Mouse (Mus musculus) urinary bladder, postnatal 4 days (tissue): Measurements from ENCODE around the gene Stox2.

Experiments used
- DNase-seq, 2 experiments: peaks; one replicate each; pipeline ENCODE4 v3.0.0; 2021 to 2022; ENCODE audit warnings: low spot score in 2 of 2

Gene Stox2

DNA sequence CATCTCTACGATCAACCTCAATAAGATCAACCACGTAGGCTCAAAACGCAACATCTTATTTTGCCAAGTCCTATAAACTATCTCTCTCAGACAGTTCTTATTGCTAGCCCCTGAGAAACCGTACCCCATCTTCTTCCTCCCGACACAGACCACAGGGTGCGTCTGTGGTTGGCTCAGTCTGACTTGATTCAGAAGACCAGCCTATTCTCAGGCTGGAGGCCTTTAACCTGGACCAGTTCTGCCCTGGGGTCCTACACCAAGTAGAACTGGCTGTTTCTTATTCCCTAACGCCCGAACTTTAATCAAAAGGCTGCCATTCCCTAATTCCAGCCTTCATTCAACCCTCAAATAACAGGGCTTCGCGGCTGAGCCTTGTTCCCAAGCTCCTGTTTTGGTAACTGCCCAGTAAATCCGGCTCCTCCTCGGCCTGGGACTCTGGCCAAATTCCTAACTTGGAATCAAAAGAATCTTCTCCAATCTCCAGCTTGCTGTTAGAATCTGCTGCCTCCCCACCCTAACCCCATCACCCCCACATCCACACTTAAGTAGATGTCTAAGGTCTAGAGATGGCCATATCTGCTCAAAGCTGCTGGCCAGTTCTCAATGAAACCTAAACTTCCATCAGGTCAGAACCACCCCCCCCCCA, 91.5 kb downstream of the Stox2 start:
- peak; percentile 36 to 65 for DNase-seq

DNA sequence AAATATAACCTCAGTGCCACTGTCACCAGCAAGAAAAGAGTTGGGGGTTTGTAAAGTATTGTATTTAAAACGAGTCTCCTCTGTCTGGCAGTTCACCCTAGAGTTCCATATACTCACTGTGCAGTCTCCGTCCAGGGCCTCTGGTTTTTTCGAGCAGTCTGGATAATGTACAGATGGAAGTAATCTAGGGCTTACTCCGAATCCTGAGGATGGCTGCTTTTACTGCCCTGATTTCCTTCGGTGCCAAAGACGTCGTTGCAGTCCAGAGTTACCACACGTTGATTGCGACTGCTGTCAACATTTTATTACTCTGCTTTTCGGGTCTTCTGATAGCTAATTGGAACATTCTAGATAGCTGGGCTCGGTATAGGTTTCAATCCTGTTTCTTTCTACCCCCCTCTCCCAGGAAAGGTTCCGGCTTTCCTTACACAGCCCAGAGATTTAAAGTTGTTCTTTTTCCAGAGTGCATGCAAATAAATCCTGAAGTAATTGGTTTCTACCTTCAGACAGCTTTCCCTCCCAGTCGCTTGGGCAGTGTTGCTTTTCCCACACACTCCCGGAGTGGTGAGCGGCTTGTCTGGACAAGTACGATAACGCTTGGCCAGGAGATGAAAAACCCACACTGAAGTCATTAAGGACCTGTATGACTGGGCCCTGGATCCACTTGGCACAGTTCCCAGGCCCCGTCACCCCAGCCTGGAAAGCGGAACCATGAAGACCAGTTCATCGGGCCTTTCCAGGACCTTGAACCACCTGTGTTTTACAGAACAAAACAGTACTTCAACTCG, 94.1 kb downstream of the Stox2 start:
- peak; percentile 63 to 75 for DNase-seq

DNA sequence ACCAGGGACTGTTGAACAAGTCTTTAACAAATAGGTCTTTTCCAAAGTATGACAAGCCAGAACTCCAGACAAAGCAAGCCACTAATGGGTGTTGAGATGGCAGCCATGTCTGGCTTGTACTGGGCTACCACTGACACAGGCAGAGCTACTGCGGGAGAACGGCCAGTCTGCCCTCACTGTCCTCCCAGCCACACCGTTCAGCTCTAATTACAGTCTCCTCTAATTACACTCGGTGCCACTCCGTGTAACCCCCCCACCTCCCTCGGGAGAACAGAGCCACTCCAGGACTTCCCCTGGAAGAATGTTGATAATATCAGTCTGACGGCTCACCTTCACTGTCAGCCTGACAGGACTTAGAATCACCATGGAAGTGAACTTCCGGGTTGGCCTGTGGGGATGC, 97.1 kb downstream of the Stox2 start:
- DNase-seq, result no peak

DNA sequence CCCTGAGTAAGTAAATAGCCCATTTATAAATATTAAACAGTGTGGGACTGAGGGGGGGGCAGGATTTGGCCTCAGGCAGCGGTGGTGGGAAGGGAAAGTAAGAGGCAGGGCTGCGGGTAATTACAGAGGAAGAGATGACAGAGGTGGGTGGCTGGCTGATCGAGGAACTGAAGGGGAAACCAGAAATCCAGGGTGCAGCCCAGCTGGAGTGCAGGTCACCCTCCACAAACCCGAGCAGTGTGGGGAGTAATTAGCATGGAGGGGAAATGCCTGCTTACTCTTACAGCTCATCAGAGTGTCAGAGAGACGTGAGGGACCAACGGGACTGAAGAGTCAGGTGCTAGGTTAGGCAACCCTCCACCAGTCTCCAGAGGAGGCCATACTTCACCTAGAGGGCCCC, 98.4 kb downstream of the Stox2 start:
- DNase-seq, result no peak

DNA sequence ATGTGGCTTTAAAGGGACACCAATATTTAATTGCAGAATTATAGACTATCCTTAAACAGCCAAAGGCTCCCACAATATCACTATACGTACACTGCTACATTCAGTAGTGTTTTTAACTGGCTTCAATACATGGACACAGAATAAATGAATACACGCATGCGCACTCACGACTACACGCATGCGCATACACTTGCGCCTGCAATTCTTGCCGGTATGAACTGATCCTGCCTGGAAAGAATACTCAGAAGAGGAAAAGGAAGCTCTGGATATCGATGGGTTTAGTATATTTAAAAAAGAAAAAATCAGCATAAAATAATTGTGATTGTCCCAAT, 100.4 kb downstream of the Stox2 start:
- DNase-seq, result no peak

DNA sequence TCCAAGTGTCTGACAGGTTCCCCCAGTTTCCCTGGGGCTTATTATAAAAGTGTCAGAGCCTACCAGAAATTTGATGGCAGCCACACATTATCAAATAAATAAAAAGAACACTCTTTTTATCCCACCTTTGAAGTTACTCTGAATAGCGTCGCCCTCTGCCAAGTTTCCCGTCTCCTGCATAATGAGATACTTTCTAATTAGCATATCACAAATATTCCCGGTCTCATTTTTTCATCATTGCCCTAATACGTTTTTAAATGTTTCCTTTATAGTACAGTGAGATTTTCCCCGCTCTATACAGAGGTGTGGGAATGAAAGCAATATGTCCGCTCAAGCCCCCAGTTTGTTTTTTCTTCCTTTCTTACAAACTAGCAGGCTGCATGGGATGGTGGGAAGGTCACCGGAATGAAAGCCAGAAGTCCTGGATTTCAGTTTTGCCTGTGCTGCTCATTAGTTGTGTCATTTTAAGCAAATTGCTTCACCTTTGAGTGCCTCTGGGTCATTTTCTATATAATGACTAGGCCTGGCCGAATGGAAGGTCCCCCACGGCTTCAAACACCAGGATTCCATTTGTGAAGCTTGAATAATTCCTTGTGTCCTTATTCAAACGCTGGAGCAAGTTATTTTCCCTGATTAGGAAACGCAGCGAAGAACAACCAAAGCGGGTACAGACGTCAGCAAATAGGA, 100.9 kb downstream of the Stox2 start:
- no peak for DNase-seq

DNA sequence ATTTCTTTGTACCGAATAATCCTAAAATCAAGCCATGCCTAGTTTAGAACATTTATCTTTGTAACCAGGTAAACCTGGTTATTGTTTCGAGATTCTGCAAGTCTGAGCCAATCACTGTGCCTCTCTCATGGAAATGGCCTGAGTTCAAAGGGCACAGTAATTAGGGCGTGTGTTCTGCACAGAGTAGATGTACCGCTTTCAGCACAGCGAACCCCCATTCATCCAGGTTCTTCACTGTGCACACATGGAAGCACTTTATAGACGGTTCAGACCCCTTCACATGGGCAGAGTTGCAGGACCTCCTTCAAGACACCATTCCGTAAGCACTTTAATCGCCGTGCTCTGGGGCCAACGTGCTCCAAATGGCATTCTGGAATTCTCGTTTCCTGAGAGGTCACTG, 104.7 kb downstream of the Stox2 start:
- no peak for DNase-seq

DNA sequence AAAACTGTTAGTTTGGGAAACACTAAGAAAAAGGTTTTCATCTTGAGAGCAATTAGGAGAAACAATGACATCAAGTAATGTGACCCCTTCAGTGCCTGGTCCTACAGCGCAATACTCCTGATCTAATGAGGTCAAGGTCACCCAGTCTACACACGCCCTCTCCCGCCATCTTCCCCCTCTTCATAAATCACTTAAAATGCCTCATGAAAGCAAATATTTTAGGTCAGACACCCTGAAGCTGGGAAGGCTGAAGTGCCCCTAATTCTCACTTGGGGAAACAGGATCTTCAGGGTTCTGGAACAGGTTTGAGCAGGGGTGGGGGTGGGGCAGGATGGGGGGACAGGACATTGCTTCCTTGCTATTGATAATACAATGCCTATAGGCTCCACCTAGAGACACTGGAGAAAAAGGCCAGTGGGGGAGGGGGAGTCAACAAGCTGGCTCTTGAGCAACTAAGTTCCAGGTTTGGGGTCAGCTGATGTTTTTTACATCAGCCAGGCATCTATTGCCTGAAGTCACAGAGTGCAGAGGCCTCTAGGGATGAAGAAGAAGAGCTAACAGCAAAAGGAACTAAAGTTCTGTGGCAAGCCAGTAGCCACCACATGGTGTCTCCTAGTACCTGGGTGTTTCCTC, 107.4 kb downstream of the Stox2 start:
- DNase-seq, result peak in 1 of 2 experiments; percentile 12

DNA sequence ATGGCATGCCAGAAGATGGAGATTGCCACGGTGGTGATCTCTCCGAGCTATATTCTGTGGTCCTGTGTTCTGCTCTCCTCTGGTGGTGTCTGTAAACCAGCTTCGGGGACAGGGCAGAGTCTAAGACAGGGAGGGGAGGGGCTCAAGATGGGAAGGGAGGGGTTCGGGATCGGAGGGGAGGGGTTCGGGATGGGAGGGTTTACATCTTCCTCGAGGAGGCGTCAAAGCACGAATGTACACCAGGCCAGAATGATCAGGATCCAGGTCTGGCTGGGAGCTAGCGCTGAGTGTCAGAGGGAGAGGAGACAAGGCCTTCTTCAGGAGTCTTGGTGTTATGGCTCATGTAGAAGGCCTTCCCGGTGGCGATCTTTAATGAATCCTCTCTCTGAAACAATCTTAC, 109.7 kb downstream of the Stox2 start:
- no peak for DNase-seq

DNA sequence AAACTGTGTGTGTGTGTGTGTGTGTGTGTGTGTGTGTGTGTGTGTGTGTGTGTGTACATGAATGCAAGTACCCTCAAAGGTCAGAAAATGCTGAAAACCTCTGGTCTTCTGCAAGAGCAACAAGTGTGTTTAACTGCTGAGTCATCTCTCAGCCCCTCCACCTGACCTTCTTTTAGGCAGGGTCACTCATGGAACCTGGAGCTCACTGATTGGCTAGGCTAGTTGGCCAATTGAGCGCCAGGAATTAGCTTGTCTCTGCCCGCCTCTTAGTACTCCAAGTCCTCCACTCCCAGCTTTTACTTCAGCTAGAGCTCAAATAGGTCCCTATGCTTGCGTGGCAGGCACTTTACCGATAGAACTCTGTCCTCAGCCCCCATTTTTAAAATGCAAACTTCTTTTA, 110.2 kb downstream of the Stox2 start:
- no peak for DNase-seq

DNA sequence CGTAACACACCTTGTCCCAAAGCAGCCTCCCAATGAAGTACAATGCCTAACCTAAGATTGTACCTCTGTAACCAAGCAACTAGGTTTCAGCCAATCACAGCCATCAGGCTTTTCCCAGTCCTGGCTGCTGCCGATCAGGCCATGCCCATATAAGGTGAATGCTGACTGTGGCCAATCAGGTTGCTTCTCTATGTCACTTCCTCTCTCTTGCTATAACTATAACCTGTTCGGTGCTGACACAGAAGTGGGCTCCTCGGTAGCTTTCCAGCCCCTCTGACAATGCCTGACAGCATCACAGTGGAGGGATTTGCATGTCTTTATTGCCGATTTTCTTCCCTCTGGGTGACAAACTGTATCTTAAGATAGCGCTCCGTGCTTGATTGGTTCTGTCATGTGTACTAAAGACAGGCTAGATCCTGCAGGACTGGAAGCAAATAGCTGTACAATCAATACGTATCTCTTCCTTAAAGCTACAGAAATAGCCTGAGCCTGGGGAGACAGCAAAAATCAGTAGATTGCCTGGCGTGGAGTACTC, 111.9 kb downstream of the Stox2 start:
- DNase-seq, result peak in 1 of 2 experiments; percentile 32

DNA sequence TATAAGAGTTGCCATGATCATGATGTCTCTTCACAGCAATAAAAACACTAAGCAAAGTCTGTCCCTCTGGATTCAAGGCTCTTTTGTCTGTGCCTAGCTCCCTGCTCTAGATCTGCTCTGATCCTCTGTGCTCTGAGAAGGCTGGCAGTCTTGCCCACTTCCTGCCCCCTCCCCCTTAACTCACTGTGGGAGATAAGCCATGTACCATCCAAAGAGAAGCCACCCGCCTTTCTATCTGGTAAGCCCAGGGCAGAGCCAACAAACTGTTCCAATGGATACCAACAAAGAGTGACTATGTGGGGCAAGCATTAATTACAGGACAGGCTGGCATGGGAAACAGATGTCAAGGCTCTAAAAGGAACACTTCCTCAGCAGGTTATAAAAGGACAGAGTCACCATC, 113.2 kb downstream of the Stox2 start:
- DNase-seq, result no peak

DNA sequence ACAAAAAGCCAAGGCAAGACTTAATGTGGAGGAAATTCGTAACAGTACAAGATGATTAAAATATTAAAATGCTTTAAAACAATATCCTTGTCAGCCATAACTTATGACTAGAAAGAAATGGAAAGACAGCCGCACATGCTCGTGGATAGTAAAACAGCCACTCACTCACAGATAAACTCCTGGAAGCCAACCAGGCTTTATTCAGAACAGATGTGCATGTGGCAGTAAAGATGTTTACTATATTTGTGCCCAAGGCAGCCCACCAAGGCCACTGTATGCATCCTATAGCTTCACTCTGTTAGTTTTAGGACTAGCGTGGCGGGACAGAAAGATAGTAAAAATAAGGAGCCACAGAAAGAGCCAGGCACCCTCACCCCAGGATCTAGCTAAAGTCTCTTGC, 115.2 kb downstream of the Stox2 start:
- no peak for DNase-seq

DNA sequence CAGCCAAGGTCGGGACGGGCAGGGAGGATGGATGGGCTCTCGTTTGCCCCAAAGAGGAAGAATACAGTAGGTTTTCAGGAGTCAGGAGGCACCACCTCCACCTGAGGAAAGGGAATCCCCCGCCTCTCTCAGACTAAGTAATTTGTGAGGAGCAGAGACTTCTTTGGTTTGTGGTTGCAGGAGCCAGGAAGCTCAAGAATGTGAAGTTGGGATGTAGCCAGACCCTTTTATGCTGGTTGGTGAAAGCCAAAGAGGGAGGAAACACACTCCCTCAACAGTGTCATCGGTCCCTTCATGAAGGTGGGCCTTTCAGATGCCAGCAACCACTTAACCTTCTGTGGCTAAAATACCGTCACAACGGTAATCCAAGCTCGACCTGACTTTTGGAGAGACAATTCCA, 119.8 kb downstream of the Stox2 start:
- DNase-seq, result no peak

DNA sequence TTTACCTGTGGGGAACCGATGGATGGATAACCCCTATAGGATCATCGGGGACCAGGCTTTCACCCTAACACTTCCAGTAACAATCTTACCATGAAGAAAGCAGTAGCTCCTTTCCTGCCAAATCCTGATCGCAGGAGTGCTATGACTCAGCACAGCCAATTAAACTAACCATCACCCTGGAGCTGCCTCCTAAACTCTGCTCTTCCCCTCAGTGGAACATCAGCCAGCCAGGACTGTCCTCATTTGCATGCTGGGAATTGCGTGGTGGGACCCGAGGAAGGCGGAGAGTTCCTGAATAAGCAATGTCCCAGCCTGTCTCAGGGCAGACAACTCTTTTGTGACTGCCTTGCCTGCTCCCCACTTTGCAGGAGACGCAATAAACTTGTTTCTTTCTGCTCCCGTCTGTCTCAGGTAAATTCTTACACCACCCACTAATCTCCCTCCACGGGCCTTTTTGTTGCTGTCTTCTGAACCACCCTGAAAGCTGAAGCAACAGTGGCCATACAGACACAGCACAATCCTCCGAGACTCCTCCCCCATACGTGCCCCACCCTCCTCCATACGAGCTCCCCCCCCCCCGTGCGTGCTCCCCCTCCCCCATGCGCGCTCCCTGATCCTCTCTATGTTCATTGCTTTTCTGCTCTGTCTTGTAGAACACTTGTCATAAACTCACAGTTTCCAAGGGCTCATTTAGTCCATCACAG, 121.9 kb downstream of the Stox2 start:
- no peak for DNase-seq

DNA sequence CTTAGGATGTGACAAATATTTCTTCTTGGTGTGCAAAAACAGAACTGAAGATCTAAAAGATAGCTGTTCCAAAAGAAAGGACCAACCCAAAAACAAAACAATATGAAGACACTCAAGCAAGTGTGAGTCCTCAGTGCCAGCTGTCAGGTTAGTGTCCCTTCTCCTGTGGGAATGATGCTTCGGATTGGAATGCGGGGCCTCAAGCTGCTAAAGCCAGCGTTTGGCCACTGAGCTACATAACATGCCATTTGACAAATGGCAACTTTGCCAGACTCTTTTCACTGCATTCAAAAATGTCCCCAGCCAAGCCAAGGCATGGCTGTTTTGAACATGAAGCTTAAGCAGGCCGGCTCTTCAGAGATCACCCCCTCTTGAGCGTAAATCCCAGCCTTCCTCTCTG, 124.9 kb downstream of the Stox2 start:
- DNase-seq, result no peak

DNA sequence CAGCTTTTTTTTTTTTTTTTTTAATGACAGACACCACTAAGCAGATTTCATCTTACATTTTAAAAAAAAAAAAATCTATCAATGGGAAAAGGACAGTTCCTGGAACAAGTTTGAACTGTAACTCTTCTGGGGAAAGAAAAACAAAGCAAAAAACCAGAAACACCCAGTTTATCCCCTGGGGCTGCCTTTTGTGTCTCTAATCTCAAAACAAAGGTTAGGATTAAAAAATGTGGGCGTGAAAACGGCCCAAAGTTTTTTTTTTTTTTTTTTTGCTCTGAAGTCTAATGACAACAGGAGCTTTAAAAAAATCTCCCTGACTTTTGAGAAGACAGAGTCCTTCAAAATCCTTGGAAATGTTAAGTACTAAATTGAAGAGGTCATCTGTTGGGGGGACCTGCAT, 125.5 kb downstream of the Stox2 start:
- no peak for DNase-seq

DNA sequence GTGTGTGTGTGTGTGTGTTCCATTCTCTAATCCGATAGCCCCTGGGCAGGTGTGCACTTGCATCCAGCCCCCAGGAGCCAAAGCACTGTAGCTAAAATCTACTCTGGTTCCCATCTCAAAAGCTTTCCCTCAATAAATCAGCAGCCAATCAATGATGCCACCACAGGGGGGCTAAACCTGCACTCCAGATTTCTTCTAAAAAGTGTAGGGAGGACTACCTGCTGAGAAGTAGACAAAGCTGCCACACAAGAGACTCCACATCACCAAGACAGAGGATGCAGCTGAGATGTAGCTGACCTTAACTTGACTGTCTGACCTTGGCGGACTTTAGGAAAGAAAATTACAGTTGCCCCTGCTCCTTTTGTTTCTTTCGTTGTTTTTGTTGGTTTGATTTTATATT, 127.7 kb downstream of the Stox2 start:
- DNase-seq, result no peak

DNA sequence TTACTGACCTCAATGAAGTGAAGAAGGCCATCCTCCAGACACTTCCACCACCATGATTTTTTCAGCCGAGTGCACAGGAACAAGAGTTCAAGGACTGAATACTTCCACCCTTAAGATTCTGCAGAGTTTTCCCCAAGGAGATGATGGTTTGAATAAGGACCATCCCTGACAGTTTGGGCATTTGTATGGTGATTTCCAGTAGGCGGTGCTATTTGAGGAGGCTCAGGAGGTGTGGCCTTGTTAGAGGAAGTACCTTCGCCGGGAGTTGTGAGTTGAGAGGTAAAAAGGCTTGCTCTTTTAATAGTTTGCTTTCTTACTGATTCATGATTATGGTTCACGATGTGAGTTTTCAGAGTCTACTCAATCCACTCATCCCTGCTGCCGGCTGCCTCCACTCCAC, 138.0 kb downstream of the Stox2 start:
- DNase-seq, result no peak

DNA sequence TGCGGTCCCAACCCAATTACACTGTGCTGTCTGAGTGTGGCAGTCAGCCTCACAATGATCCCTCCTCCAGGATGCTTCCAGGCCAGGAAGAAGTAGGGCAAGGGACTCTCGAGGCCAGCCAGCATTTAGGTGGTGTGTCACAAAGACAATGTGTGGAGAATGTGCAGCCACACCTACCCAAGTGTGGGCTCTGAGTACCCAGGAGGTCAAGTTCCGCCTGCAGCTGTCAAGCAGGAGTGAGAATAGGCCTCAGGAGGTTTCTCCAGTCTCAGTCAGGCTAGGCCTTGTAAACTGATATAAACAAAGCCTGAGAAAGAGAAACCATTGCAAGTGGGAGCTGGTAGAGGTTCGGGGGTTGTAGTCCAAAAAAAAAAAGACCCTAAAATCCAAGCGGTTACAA, 139.8 kb downstream of the Stox2 start:
- DNase-seq, result no peak

DNA sequence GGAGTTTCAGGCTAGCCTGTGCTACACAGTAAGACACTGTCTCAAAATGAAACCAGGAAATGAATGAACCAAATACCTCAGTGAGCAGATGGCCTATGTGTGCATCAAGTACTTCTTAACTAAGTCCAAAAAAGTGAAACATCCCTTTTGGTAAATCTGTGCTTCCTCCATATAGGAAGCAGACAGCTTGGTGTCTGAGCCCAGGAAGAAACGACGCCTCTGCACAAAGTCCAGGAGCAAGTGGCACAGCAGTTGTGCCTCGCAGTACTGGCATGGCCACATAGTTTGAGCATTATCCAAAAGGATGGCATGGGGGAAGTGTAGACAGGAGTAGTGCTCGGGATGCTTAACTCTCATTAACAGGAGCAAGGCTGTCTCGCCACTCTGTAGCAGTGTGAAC, 140.3 kb downstream of the Stox2 start:
- DNase-seq, result no peak

DNA sequence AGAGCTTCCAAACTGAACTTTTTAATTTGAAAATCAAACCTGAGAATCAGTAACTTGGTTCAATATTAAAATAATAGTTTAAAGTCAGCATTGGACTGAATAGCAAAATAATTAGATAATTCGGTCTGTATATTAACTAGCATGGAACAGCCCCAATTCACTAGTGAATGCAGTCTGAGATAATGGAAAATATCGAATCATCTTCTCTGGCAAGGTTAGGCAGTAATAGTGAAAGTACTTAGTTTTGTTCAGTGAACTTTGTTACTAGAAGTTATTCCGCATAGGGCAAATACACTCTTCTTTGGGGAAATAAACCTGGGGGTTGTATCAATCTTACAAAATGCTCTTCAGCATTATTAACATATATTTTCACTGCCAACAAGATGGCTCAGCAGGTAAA, 147.7 kb downstream of the Stox2 start:
- no peak for DNase-seq
